Mouse (Mus musculus) heart, embryonic 16.5 days (tissue): ENCODE measurements around the gene Rhebl1. TPM values are rescaled to one million over a fixed set of nuclear protein-coding genes. Genes with fewer than 3 reads are reported as not detected.
A peak's percentile ranks its signal among the peaks of the same experiment; 100 is the strongest.
"Not testable (repeated sequence)": the region's sequence is repeated elsewhere in the genome, so short reads cannot be mapped to it uniquely, and the experiment has no call there.

Source experiments
- ATAC-seq: fragments of 200-750 bp; cut with Nextera tagmentation; replicated peaks from 2 replicates; pipeline ENCODE4 v1.8.0; 2017; ENCODE audit warnings: moderate number of reproducible peaks; ENCODE audit not compliant: insufficient read depth, low FRiP score; ENCODE audit errors: extremely low read depth
- H3K27ac ChIP-seq: fragments of 300-500 bp; sonication (generic); 2 replicates; pipeline ENCODE4 v1.5.1; 2014; ENCODE audit warnings: mild to moderate bottlenecking, low read length, control low read depth, moderate library complexity
- H3K27me3 ChIP-seq: fragments of 300-500 bp; sonication (generic); 2 replicates; pipeline ENCODE4 v1.6.1; 2014; ENCODE audit warnings: low read length, mixed read lengths; ENCODE audit not compliant: control insufficient read depth, insufficient read depth
- H3K36me3 ChIP-seq: fragments of 300-500 bp; sonication (generic); 2 replicates; pipeline ENCODE4 v1.6.1; 2014; ENCODE audit not compliant: control insufficient read depth, insufficient read depth
- H3K4me1 ChIP-seq: fragments of 300-500 bp; sonication (generic); 2 replicates; pipeline ENCODE4 v1.6.1; 2014; ENCODE audit warnings: low read length, mixed read lengths; ENCODE audit not compliant: control insufficient read depth, insufficient read depth
- H3K4me2 ChIP-seq: fragments of 300-500 bp; sonication (generic); 2 replicates; pipeline ENCODE4 v1.6.1; 2014; ENCODE audit warnings: low read depth, mild to moderate bottlenecking, control low read depth, low read length
- H3K4me3 ChIP-seq: fragments of 300-500 bp; sonication (generic); 2 replicates; pipeline ENCODE4 v1.5.1; 2014; ENCODE audit warnings: mild to moderate bottlenecking, control low read depth, low read length
- H3K9ac ChIP-seq: fragments of 300-500 bp; sonication (generic); 2 replicates; pipeline ENCODE4 v1.6.1; 2014; ENCODE audit warnings: low read length, control low read depth
- H3K9me3 ChIP-seq: fragments of 300-500 bp; sonication (generic); replicated peaks from 2 replicates; pipeline ENCODE4 v1.6.1; 2016; ENCODE audit warnings: low read length; ENCODE audit not compliant: control insufficient read depth
- WGBS: fragments of 180-500 bp; shearing (Covaris S2); extraction: QIAGEN DNeasy Blood & Tissue Kit; methylation state at CpG from one replicate; pipeline ENCODE4 v1.1.7; 2014; 5-methylcytosine and 5-hydroxymethylcytosine counted together
- polyA plus RNA-seq: library from polyadenylated mRNA; unstranded; fragments of >200 nt; fragmentation: Nextera tagmentation; extraction: Ambion mirVana; gene quantifications from 2 replicates; pipeline ENCODE4 v1.2.1, GENCODE M21; 2015

Rhebl1 gene
- 5.6 and 7.3 TPM in 2 replicates for polyA plus RNA-seq

- peaks cover 33% of the 10 kb centered on the region for H3K4me1 ChIP-seq
- H3K9ac ChIP-seq: peak within 1 kb of the TSS; percentile 70
- peak within 1 kb of the TSS; percentile 66 for H3K4me3 ChIP-seq
- under 1% methylated on average over 77 of the region's 77 CpGs for WGBS
- no peaks in the 10 kb centered on the region for H3K36me3 ChIP-seq
- H3K4me2 ChIP-seq: peak within 1 kb of the TSS; percentile 99
- no peaks in the 10 kb centered on the region for H3K9me3 ChIP-seq
- peaks cover 58% of the 10 kb centered on the region for H3K27me3 ChIP-seq
- 0 out of 2 replicates have a peak, but pooled peaks have one; percentile 12 for ATAC-seq
- H3K27ac ChIP-seq: no peak within 1 kb of the TSS
Measured at GRCm38 (mm10) chr15:98893940-98894745, at the start of gene Rhebl1. Gene Rhebl1 (minus strand): TSS chr15:98894540.

- 80% methylated on average over 4 of the region's 4 CpGs for WGBS
- no peaks in the 10 kb centered on the region for H3K4me1 ChIP-seq
- H3K36me3 ChIP-seq: no peaks in the 10 kb centered on the region
- ATAC-seq: no peak
- no peak overlapping the region for H3K9ac ChIP-seq
- H3K27ac ChIP-seq: no peak overlapping the region
- no peaks in the 10 kb centered on the region for H3K27me3 ChIP-seq
- no peaks in the 10 kb centered on the region; the same call in 1 of the 2 replicates for H3K9me3 ChIP-seq
- H3K4me3 ChIP-seq: no peak overlapping the region
- no peak overlapping the region for H3K4me2 ChIP-seq
Measured at GRCm38 (mm10) chr15:98943133-98943532, 48.8 kb upstream of the Rhebl1 start.

- no peak for ATAC-seq
- no peak overlapping the region for H3K4me2 ChIP-seq
- WGBS: 61% methylated on average over 4 of the region's 4 CpGs
Measured at GRCm38 (mm10) chr15:98942081-98942480, 47.7 kb upstream of the Rhebl1 start.

GRCm38 (mm10) chr15:98941539-98941938 is 47.2 kb upstream of the Rhebl1 start:
- H3K9me3 ChIP-seq: no peaks in the 10 kb centered on the region; the same call in 1 of the 2 replicates
- H3K4me1 ChIP-seq: no peaks in the 10 kb centered on the region
- H3K36me3 ChIP-seq: no peaks in the 10 kb centered on the region
- no peak overlapping the region for H3K4me3 ChIP-seq
- H3K27me3 ChIP-seq: no peaks in the 10 kb centered on the region
- no peak overlapping the region for H3K27ac ChIP-seq
- H3K9ac ChIP-seq: no peak overlapping the region
- no peak for ATAC-seq
- 69% methylated on average over 2 of the region's 2 CpGs for WGBS
- no peak overlapping the region for H3K4me2 ChIP-seq

More at GRCm38 (mm10) chr15:98942081-98942480, 47.7 kb upstream of the Rhebl1 start:
- Histone ChIP-seq H3K9me3 (no peaks in the 10 kb centered on the region; the same call in 1 of the 2 replicates), H3K27ac (no peak overlapping the region), H3K27me3 (no peaks in the 10 kb centered on the region), H3K36me3 (no peaks in the 10 kb centered on the region), H3K4me1 (no peaks in the 10 kb centered on the region), H3K9ac (no peak overlapping the region), H3K4me3 (no peak overlapping the region)

GRCm38 (mm10) chr15:98940816-98941215 is 46.5 kb upstream of the Rhebl1 start:
- H3K27ac ChIP-seq: no peak overlapping the region
- H3K36me3 ChIP-seq: no peaks in the 10 kb centered on the region
- no peaks in the 10 kb centered on the region for H3K27me3 ChIP-seq
- H3K9me3 ChIP-seq: no peaks in the 10 kb centered on the region; the same call in 1 of the 2 replicates
- no peak for ATAC-seq
- no peak overlapping the region for H3K4me2 ChIP-seq
- peaks cover 2% of the 10 kb centered on the region for H3K4me1 ChIP-seq
- H3K4me3 ChIP-seq: no peak overlapping the region
- no peak overlapping the region for H3K9ac ChIP-seq
- WGBS: 78% methylated on average over 10 of the region's 10 CpGs

GRCm38 (mm10) chr15:98934217-98934839 is 40.0 kb upstream of the Rhebl1 start, which contains the start of gene Tuba1b:
Gene Tuba1b (minus strand): TSS chr15:98934565.
- H3K9me3 ChIP-seq: no peaks in the 10 kb centered on the region
- peak within 1 kb of the TSS; percentile 94 for H3K4me2 ChIP-seq
- H3K27me3 ChIP-seq: no peaks in the 10 kb centered on the region
- H3K4me1 ChIP-seq: peaks cover 15% of the 10 kb centered on the region
- peak within 1 kb of the TSS; percentile 97 for H3K9ac ChIP-seq
- WGBS: under 1% methylated on average over 56 of the region's 58 CpGs
- ATAC-seq: peak; percentile 96
- H3K4me3 ChIP-seq: peak within 1 kb of the TSS; percentile 87
- H3K36me3 ChIP-seq: peaks cover 9% of the 10 kb centered on the region
- peak within 1 kb of the TSS; percentile 99 for H3K27ac ChIP-seq

GRCm38 (mm10) chr15:98933833-98934216 is 39.5 kb upstream of the Rhebl1 start:
- Histone ChIP-seq H3K9me3 (no peaks in the 10 kb centered on the region), H3K36me3 (peaks cover 9% of the 10 kb centered on the region), H3K4me1 (peaks cover 18% of the 10 kb centered on the region), H3K4me3 (peak overlapping the region; percentile 87), H3K4me2 (peak overlapping the region; percentile 94), H3K9ac (peak overlapping the region; percentile 97), H3K27me3 (no peaks in the 10 kb centered on the region), H3K27ac (peak overlapping the region; percentile 99)
- ATAC-seq: peak; percentile 78
- WGBS: under 1% methylated on average over 35 of the region's 35 CpGs

GRCm38 (mm10) chr15:98933004-98933671 is 38.8 kb upstream of the Rhebl1 start:
- H3K36me3 ChIP-seq, H3K9me3 ChIP-seq, H3K27me3 ChIP-seq: not testable (repeated sequence)
- Histone ChIP-seq H3K27ac (peak overlapping the region; percentile 99), H3K4me1 (peaks cover 20% of the 10 kb centered on the region), H3K4me3 (peak overlapping the region; percentile 87), H3K4me2 (peak overlapping the region; percentile 94), H3K9ac (peak overlapping the region; percentile 97)
- 0 out of 2 replicates have a peak, but pooled peaks have one; percentile 12 for ATAC-seq
- WGBS: 5% methylated on average over 8 of the region's 9 CpGs
